Mouse (Mus musculus): ENCODE data around the gene Pip5k1a.
"Not testable (repeated sequence)": the region's sequence is repeated elsewhere in the genome, so short reads cannot be mapped to it uniquely, and the experiment has no call there.

Gene Pip5k1a

DNA sequence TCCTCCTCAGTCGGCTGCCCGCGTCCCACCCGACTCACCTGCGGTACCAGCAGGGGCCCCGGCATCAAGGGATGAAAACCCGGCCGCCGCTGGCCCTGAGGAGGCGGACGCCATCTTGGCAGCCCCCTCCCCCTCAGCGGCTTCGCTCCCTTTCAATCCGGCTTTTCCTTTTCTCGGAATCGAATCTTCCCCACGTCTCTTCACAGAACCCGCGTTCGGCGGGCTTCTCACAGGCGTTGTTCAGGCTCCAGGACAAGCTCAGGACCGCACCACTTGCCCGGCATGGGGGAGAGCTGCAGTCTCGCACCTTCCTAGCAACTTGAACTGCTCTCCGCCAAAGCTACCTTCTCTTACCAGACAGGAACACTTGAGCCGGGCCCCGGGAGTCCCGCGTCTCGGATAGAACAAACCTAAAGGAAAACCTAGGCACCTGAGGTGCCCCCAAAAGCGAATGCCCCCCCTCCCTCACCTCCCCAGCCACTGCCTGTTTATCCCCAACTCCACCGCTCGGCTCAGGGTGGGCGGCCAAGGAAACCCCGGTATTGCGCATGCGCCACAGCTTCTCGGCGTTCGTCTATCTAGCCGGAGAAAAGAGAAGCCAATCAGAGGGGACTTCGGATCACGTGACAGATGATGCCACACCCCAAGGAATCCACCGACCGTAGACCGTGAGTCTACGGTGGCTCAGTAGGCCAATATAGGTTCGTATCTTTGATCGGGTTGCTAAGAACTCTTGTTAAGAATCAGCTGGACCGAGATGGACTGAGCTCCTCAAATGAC, at the start of gene Pip5k1a:
TSS of gene Pip5k1a (minus strand) at position 593 of the 780 bp plus-strand sequence.
- DNase-seq = peak; percentile 96

DNA sequence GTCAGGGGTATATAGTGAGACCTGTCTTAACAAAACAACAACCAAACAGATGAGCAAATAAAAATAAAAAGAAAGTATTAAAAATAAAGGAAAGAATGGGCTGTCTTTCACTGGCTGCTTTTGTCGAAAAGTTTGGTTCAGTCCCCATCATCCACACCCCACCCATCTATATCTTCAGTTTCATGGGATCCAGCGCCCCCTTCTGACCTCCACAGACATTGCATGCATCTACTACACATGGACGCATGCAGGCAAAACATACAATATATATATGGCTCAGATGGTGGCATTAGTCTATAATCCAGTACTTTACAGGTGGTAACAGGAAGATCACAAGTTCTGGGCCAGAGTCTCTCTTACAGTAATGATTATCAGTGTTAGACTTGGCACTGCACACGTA, 47.1 kb upstream of the Pip5k1a start:
- DNase-seq = no peak

DNA sequence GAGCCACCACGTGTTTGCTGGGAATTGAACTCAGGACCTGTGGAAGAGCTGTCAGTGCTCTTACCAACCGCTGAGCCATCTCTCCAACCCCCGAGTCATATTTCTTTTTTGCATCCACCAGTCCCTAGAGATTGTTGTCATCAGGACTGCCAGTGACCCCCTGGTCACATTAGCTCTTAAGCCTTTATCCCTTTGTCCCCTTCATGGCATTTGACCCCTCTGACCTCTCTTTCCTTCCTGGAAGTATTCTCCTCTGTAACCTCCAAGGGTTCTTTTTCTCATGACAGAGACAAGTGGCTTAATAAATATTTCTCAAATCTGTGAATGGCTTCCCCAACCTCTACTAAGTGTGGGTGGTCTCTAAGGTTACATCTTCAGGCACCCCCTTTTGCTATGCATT, 41.2 kb upstream of the Pip5k1a start:
- DNase-seq = no peak

DNA sequence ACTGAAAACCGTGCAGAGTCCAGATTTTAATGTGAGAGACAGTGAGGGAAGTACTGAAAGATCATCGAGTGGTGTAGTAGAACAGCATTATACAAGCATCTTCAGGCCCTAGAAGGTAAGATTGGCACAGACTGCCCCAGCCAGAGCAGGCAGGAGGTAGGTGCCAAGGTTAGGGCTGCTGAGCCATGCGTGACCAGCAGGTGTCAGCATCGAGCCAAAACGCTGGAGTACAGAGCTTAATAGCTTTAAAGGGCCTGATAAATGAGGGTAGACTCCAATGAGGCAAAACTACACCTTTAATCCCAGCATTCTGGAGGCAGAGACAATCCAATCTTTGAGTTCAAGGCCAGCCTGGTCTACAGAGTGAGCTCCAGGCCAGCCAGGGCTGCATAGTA, 35.9 kb upstream of the Pip5k1a start:
- DNase-seq = peak; percentile 89

DNA sequence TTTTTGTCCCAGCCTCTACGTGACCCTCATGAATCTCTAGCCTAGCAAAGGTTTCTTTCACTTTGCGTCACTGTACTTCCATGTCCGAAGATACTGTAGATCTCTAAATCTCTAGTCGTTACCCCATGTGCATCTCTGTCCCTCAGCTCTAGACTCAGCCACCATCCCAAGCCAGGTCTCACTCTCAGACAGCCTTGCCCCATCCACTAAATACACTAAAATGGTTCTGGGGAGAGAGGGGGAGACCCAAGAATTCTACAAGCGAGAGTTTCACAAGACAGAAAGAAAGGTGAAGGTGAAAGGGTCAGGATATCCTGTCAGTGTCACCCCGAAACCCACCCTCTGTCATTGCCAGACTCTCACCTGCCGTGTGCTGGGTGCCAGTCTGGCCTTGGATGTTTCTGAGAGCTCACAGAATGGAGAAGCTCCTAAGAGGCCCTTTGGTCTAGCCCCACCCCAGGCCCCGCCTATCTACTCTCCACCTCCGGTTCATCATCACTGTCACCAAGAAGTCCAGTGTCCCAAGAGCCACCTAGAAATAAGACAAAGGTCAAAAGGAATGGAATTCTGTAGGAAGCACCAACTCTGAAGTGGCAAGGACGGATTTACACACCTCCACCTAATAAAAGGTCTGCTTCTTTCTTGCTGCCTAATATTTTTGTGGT, 35.4 kb upstream of the Pip5k1a start, which contains the start of gene Tnfaip8l2:
TSS of gene Tnfaip8l2 (minus strand) at position 409 of the 665 bp plus-strand sequence.
- DNase-seq = no peak

DNA sequence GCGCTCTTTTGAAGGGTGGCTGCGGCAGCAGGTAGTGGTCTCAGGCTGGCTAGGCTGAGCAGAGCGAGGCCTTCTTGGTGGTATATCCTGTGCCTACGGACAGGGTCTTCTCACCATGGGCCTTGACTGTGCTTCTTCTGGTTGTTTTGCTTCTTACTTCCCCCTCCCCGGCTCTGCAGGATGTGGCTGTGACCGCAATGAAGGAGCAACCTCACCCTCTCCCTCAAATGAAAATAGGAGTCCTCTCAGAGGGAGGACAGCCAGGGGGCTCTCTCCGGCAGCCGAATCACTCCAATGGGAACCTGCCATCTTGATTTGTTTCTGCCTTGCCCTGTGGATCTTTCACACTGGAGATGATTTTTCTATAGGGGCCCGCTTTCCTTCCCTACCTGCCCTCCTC, 34.7 kb upstream of the Pip5k1a start:
- DNase-seq = no peak

DNA sequence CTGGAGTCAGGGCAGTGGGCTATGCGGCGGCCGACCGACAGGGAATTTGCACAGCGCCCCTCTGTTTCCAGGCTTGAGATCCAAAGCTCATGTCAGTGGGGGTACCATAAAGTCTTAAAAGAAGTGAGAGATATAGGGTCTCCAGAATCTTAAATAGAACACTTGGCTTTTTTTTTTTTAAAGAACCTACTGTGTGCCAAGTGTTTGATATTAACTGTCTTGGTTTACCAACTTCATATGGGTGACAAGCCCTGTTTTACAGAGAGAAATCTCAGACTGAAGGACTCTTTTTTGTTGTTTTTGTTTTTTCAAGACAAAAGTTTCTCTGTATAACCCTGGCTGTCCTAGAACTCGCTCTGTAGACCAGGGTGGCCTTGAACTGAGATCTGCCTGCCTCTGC, 34.1 kb upstream of the Pip5k1a start:
- no peak for DNase-seq

DNA sequence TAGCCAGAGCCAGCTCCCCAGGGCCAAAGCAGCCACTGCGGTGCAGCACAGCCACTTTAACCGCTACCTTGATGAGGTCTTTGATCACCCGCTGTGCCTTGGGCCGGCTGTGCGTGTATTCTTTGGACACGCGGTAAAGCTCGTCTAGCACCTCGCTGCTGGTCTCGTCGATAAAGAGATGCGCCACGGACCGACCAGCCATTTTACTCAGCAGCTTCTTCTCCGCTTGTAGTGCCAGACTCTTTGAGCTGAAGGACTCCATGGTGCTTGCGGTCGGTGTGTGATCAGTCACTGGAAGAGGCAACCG, 33.5 kb upstream of the Pip5k1a start:
- DNase-seq = no peak

DNA sequence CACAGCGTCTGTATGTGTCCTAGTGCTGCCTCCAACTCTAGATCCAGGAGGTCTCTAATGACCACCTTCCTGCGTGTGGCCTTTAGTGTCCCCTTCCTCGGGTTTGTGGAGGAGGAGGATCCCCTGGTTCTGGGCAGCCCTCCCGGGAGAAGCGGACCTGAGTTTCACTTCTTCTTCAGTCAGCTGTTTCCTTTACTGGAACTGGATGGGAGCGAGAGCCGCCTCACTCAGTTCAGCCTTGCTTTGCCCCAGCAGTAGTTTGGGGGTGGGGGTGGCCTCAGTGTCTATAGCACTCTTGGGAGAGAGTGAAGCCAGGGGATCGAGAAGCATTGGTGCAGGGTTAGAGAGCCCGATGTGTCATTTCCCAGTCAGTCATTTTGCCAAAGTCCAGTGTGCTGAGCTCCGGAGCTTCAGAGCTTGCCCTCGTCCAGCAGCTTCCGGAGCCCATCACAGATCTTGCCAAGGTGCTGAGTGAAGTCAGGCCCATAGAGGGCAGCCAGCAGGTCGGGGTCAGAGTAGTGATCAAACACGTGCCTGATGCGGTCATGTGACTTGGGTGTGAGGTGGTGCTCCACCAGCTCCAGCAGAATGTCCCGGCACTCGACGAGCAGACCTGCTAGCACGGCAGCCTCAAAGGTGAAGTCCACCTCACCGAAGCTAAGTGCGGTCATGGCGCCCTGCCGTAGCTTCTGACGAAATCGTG, 33.0 kb upstream of the Pip5k1a start:
- no peak for DNase-seq

DNA sequence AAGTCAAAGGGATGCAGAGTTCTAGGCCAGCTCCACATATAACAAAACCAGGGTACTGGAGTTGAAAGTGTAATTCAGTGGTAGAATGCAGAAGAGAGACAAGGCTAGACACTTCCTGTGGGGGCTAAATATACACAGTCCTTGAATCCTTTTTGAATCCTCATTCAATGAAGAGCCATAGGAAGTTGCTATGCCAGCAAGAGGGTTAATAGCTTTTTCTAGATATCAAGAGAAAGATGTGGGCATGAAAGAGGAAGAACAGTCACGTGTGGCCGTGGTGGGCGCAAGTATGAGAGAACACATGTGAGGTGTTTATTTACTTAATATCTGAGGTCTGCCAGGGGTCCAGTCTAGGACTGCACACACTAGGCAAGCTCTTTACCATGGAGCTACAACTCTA, 29.6 kb upstream of the Pip5k1a start:
- no peak for DNase-seq

DNA sequence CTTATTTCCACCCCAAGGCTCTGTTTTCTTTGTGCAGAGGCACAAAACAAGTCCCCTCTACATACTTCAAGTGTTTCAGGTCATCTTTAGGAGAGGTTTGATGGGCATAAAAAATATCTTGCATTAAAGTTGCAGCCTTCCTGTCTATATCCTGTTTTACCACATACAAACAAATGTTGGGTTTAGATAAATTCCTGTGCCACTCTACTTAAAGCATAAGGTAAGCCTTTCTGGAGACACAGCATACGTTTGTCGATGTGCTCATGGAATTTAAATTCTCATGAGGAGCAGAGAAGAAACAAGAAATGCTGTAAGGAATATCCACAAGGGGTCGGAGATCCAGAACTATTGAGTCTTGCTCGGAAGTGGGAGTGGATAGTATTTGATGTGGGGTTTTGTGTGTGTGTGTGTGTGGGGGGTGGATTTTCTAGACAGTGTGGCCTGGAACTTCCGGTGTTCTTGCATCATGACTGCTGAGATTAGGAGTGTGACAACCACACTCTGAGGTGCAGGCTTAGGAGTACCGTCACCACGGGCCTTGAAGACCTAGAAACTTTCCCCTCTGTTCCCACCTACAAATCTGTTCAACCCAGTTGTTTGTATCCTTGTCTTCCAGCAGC, 28.8 kb upstream of the Pip5k1a start:
- no peak for DNase-seq

DNA sequence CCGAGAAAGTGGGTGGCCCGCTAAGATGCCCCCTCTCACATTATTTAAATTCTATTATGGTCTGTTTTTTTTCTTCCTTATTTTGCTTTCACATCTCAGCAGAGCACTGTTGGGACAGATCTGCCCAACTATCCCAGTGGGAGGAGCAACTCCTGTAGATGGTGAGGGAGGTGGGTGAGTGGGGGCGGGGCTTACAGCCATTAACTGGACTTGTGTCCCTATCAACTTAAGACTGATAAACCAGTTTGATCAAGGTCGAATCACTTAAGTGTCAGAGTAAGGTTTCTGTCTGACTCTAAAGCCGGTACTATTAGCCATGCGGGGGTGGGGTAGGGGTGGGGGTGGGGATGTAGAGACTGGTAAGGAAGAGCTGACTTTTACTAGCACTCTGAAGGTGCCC, 28.3 kb upstream of the Pip5k1a start:
- DNase-seq = peak; percentile 55

DNA sequence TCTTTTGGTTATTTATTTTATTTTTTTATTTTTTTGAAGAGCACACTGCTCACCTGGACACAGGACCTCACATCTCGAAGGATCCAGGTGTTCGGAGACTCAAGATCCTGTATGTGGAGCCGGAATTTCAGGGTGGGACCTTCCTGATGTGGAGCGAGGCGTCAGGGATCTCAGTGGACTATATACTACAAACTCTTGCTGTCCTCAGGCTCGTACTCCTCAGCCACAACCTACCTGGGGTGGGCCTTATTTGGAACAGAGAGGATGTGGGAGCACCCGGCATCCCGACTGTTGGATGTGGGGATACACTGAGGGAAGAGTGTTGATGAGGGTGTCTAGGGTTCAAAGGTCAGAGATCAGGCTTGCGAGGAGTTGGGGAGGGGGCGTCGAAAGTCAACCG, 27.4 kb upstream of the Pip5k1a start:
- DNase-seq = not testable (repeated sequence)

DNA sequence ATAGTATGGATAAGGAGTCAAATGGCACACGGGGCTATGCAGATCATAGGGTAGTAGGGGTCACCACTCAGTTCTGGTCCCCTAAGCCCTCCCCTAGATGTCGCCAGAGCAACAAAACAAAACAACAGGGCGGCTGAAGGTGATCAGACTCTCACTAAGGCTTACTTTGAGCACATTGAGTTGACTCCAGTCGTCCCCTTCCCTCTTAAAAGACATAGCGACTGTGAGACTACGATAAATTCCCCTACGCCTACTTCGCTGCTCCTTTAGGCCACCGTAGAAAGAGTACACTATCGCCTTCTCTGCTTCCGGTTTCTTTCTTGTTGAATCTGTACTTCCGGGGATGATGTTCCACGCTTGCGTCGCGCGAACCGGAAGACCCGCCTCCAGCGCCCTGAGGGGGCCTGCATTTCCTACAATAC, 27.0 kb upstream of the Pip5k1a start, which contains the start of the genes Scnm1 and Lysmd1:
TSS of gene Scnm1 (minus strand) at position 332 of the 422 bp plus-strand sequence.
TSS of gene Lysmd1 (plus strand) at position 409 of the 422 bp plus-strand sequence.
- DNase-seq = peak; percentile 88

DNA sequence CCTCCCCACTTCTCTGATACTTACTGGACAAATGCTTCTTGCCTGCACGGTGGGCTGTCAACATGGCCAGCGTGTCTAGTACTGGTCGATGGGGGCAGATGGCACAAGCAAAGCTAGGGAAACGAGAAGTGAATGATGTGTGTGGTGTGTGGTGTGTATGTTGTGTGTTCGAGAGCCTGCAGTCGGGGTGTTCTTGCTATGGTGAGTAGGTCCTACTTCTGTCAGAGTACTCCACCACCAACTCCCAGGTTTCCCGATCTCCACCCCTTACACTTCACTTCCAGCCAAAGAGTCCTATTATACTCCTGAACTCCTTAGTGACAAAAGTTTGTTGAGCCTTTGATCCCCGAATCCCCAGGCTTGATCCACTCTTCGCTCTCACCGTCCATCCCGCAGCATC, 26.4 kb upstream of the Pip5k1a start:
- no peak for DNase-seq

DNA sequence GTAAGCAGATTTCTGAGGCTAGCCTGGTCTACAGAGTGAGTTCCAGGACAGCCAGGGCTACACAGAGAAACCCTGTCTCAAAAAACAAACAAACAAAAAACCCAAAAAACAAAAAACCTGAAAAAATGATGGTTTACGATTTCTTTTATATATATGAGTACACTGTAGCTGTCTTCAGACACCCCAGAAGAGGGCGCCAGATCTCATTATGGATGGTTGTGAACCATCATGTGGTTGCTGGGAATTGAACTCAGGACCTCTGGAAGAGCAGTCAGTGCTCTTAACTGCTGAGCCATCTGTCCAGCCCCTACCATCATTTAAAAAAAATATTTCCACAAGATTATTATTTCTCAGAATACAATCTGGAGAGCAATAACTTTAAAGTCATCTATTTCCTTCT, 25.7 kb upstream of the Pip5k1a start:
- not testable (repeated sequence) for DNase-seq

DNA sequence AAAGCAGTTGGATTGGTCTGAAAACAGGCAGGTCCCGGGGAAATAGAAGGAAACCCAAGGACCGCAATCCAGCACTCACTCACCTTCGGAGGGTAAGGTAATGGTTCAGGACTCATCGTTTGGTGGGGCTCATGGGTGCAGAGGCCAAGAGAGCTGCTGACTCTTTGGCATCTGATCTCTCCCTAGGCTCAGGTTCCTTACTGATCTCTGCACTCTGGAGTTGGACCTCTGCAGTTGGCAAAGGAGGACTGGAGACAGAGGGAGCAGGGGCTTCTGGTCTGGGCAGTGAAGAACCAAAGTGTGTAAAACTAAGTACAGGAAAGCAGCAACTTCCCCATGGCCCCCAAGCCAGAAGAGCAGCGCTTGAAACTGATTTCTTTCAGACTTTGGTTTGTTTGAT, 23.4 kb upstream of the Pip5k1a start:
- no peak for DNase-seq

DNA sequence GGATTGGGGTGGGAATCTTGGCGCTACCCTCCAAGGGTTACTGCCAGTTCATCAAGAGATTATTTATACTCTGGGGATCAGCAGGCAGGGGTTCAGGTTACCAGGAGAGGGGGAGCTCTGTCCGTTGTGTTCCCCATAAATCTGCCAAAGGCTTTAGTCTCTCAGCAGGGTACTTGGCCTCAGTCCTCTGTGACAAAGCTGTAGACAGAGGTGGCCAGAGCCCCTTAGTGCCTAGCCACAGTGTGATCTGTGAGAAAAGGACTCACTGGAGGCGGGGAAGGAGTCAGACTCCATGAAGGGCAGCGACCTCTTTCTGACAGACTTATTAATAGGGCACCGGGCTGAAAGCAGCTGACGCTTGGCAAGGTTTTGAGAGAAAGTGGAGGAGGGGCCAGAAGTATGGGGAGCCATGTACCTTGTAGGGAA, 22.5 kb upstream of the Pip5k1a start:
- DNase-seq = peak; percentile 50

DNA sequence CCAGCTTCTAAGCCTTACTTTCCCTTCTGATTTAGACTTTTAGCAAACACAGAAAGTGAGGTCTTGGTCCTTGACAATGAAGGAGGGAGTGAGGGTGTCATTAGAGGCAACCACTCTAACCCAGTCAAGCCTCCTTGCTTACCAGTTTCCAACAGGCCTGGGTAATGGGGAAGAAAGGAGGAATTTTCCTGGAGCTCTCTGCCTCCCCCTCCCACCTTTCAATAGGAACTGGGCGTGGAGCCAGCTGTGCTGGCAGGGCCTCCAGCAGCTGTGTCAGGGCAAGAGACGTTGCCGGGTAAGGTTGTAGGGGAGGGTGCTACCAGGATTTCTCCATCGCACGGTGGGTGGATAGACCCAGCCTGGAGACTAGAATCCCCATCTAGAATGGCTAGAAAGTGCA, 18.2 kb upstream of the Pip5k1a start:
- no peak for DNase-seq

DNA sequence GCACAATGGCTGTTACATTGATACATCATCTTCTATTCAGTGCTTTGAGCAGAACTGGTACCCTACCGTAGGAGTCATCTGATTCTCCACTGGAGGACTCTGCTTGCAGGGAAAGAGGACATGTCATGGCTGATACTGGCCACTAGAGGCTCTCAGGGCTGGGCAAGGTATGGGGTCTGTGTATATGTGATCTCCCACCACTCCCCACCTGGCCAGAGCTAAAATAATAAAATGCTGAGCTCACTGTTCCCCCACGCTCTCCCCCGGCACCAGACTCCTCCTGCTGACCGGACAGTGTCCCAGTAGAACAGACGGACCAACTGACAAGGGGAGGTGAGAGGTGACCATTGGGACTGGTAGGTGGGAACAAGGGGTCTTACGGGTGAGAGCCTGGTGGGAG, 17.5 kb upstream of the Pip5k1a start, which contains the start of gene Tmod4:
TSS of gene Tmod4 (plus strand) at position 231 of the 400 bp plus-strand sequence.
- no peak for DNase-seq

DNA sequence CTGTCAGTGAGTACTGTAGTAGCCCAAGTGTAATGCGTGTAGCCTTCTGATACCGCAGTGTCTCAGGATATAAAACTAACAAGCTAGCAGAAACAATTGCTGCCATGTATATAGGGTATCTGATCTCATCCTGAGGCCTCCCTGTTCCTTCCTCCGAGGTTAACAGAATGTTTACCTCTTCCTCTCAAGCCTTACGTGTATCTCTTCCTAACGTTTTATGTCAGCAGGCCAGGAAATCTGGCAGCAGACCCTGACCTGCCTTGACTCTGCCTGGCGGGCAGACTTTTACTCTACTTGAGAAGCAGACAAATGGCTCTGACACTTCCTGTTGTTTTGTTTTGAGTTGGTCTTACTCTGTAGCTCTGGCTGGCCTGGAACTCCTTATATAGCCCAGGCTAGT, 14.8 kb upstream of the Pip5k1a start:
- no peak for DNase-seq

DNA sequence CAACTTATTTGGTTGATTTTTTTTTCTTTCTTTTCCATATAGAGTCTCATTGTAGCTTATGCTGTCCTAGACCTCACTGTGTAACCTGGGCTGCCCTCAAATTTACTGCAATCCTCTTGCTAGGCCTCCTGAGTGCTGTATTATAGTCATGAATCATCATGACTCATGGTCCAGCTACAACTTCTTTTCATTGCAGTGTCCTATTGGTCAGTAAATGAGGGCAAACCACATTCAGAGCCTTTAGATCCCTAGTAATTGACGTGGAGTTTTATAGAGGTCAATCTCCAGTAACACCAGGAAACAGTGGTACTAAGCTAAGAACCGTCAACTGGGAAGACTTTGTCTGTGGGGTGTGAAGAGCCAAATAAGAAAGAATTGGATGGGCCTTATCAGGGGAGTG, 11.0 kb upstream of the Pip5k1a start:
- no peak for DNase-seq

DNA sequence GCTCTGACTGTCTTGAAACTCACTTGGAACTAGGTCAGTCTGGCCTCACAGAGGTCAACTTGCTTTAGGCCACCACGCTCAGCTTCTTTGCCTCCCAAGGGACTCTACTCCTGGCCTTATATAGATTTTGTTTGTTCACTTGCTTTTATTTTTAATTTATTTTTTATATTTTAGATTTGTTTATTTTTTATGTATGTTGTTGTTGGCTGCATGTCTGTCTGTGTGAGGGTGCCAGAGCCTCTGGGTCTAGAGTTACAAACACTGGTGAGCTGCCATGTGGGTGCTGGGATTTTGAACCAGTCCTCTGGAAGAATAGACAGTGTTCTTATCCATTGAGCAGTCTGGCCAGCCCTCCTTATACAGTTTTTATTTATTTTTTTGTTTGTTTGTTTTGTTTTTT, 6.0 kb upstream of the Pip5k1a start:
- DNase-seq = no peak

All from cerebellum, adult 11 months (tissue).